Mouse (Mus musculus) right cerebral cortex, postnatal 14 days (tissue): Measurements from ENCODE around the gene R3hdm4.

ENCODE experiments used
- DNase-seq: peaks from one replicate; pipeline ENCODE4 v3.0.0; 2022

The R3hdm4 gene

DNA sequence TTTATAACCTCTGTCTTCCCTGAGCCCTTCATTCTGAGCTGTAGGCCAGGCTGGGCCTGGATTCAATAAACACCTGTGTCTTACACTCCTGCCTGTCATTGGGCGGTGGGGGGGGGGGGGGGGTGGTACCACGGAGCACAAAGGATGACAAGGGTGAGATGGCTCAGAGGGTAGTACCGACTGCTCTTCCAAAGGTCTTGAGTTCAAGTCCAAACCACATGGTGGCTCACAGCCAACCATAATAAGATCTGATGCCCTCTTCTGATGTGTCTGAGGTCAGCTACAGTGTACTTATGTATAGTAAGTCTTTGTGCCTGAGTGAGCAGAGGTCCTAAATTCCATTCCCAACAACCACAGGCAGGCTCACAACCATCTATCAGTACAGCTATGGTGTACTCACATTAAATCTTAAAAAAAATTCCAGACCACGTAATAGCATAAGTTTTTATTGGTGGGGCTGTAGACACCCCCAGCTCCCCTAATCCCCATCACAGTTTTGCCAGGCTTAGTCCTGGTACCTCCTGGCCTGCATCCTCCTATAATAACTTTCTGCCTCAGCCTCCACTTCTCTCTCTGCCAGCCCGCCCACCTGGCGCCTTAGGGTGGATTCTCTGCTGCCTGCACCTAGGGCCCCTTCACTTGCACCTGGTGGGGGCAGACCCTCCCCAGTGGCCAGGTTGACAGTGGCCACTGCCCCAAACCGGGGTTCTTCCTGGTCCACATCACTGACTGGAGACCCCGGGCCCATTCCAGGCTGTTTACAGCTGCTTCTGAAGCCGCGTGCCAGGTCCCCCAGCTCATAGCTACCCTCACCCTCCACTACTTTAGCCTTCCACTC lies 56.4 kb downstream of the R3hdm4 start:
- no peak for DNase-seq

DNA sequence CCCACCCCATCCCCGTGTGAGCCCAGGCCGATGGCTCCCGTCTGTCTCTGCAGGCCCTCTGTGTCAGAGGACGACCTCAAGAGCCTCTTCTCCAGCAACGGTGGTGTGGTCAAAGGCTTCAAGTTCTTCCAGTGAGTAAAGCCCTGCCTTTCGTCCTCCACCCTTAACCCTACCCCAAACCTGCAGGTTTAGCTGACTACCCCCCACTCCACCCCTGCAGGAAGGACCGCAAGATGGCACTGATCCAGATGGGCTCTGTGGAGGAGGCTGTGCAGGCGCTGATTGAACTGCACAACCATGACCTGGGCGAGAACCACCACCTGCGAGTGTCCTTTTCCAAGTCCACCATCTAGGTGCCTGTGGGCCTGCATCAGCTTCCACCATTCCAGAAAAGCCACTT lies 58.1 kb downstream of the R3hdm4 start:
- no peak for DNase-seq

DNA sequence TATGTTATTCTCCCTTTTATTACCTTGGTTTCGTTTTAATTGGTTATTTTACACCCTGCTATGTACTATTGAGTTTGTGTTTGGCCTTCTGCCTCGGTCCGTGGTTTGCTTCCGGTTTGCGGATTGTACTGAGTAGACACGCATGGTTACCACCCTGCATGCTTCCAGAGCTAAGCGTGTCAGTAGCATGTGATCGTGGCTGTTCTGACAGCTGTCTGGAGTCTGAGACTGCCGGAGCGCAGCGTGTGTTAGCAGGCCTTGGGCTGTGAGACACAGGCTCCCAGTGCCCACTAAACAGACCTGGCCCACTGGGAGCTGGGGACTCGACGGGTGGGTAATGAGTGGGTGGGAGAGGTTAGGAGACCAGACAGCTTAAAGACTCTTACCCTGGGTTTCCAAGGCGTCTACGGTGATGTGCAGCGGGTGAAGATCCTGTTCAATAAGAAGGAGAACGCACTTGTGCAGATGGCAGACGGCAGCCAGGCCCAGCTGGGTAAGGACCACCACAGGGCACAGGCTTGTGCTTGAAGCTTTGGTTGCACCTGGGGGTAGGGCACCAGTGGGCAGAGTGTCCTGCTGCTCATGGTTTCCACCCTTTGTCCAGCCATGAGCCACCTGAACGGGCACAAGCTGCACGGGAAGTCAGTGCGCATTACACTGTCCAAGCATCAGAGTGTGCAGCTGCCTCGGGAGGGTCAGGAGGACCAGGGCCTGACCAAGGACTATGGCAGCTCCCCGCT lies 58.8 kb downstream of the R3hdm4 start:
- no peak for DNase-seq

DNA sequence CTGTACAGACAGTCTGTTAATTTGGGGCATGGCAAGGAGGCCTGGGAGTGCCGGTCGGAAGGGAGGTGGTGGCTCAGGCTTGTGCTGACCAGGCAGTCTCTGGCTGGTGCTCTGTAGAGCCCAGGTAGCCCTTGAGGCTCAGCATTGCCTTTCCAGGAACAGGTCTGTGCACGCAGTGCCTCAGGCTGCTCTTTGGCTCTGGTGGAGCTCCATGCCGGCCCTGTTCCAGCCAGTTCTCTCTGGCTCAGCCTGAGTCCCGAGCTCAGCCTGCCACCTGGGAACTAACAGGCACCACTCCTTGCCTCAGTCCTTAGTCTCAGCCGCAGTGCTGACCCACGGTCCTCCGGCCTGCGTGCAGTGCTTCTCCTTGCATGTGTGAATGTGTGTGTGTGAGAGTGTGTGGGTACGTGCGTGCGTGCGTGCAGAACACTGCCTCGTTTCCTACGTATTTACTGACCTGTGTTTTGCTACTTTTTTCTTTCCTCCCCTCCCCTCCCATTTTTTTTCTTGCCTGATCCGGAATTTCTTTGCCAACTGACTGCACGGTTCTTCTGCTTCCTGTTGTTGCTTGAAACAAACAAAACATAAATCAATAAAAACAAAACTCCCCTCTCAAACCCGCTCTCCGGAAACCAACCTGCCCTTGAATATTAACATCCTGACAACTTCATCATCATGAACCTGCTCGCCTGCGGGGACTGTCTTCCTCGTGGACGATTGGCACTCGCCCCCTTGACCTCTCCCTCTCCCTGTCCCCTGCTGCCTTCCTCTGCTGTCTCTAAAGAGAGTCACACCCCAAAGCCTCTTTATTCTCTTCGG lies 59.6 kb downstream of the R3hdm4 start:
- no peak for DNase-seq

DNA sequence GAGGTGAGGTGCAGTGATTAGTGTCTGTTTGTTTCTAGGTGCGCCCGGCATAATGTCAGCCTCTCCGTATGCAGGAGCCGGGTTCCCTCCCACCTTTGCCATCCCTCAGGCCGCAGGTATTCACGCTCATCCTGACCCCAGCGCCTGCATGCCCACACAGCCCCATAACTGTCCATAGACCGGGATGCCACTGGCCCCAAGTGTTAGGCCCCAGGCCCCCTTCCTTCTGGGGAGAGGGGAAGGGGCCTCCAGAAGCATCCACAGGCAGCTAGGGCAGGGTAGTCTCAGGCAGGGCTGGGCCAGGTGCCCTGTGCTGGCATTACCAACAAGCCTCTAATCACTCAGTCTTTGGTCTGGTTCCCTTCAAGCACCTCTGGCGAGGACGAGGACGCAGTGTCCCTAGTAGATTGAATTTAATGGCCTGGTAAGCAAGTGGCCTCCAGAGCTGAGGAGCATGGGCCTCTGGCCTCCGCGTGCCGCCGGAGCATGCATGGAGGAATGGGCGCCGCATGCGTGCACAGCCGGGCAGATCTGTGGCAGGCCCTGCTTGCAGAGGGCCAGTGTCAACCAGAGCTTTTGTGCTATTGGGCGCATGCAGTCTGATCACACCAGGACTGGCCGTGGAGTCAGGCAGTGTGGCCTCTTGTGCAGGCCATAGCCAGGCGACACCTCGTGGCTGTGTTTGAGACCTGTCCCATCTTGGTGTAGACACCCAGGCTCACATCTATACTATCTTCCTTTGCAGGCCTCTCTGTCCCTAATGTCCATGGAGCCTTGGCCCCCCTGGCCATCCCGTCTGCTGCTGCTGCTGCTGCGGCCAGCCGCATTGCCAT lies 60.7 kb downstream of the R3hdm4 start:
- DNase-seq, result no peak
